Mouse (Mus musculus) embryonic fibroblast, embryonic 13.5 days (primary cell): ENCODE measurements at regions not wholly inside any gene's neighbourhood (a gene's known extent, or its start where the extent isn't known, plus 50 kb on each side); places are given as distances from the start of the nearest gene placed in this dataset.

Experiments used
- H3K27ac ChIP-seq: 2 replicates; pipeline ENCODE4 v1.5.1; 2012; ENCODE audit warnings: low read length, control low read depth, inconsistent platforms; ENCODE audit not compliant: insufficient read depth
- H3K4me1 ChIP-seq: 2 replicates; pipeline ENCODE4 v1.6.1; 2011; ENCODE audit warnings: low read length; ENCODE audit not compliant: control insufficient read depth, insufficient read depth
- H3K4me3 ChIP-seq: 2 replicates; pipeline ENCODE4 v1.5.1; 2011; ENCODE audit warnings: mild to moderate bottlenecking, control low read depth, low read length; ENCODE audit not compliant: insufficient read depth
- CTCF ChIP-seq: IDR thresholded peaks from 2 replicates; pipeline ENCODE4 v1.5.1; 2011; ENCODE audit warnings: mild to moderate bottlenecking, control low read depth, low read length, moderate library complexity, borderline replicate concordance; ENCODE audit not compliant: insufficient read depth
- POLR2A ChIP-seq: IDR thresholded peaks from 2 replicates; pipeline ENCODE4 v1.6.1; 2011; ENCODE audit warnings: low read depth, mild to moderate bottlenecking, control low read depth, low read length, moderate library complexity

DNA sequence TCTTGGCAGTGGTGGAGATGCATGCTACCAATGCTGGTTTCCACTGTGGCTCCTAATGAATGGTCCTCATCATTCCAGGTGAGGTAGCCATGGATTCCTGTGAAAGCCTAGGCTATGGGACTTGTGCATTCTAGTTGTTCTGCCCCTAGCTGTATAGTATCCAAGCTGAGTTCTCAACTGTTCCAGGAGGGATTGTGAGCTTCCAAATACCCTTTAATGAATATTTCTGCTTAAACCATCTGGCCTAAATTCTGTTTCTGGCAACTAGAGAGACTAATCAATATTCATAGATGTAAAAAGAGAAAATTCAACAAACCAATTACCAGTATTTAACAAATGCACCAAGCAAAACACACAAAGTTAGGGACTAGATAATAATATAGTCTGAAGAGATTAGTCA lies 227.7 kb downstream of the Rdh14 start:
- H3K27ac ChIP-seq, result no peak overlapping the region
- no peak overlapping the region for H3K4me3 ChIP-seq
- TF ChIP-seq CTCF, result no peak
- TF ChIP-seq POLR2A, result no peak
- H3K4me1 ChIP-seq, result no peaks in the 10 kb centered on the region

DNA sequence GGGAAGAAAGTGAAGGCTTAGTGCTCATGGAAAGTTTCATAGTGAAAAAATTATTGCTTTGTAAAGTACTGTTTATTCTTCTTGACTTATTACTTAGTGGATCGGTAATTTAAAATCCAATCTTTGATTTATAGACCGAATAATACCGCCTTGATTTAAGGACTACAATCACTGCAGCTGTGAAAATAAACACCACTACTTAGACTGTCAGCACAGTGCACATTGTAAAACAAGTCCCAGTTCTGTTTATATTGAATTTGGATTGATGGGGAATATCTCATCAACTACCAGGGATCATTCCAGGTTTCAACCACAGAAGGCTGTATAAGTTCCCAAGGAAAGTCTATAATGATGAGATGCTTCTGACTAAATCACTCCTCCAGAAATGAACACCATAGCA lies 230.0 kb downstream of the Rdh14 start:
- H3K27ac ChIP-seq, result no peak overlapping the region
- TF ChIP-seq CTCF, result no peak
- no peak for TF ChIP-seq POLR2A
- no peaks in the 10 kb centered on the region for H3K4me1 ChIP-seq
- H3K4me3 ChIP-seq, result no peak overlapping the region

DNA sequence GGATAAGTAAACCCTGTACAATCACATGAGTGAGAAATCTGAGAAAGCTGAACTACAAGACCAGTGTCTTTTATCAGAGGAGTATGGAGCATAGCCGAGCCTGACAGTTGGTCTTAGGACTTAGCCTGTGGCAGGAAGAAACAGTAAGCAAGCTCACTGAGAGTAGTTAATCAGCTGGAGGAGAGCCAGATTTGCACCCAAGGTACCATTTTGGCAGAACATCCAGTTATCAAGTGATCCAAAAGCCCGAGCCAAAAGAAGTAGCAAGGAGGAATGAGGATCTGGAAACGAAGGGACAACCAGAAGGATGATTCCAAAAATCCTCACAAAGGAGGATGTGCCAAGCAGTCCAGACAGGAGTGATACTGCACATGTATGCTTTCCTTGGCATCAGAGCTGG lies 248.0 kb downstream of the Rdh14 start:
- H3K27ac ChIP-seq, result no peak overlapping the region
- no peak for TF ChIP-seq POLR2A
- no peak for TF ChIP-seq CTCF
- no peak overlapping the region for H3K4me3 ChIP-seq
- H3K4me1 ChIP-seq, result no peaks in the 10 kb centered on the region

DNA sequence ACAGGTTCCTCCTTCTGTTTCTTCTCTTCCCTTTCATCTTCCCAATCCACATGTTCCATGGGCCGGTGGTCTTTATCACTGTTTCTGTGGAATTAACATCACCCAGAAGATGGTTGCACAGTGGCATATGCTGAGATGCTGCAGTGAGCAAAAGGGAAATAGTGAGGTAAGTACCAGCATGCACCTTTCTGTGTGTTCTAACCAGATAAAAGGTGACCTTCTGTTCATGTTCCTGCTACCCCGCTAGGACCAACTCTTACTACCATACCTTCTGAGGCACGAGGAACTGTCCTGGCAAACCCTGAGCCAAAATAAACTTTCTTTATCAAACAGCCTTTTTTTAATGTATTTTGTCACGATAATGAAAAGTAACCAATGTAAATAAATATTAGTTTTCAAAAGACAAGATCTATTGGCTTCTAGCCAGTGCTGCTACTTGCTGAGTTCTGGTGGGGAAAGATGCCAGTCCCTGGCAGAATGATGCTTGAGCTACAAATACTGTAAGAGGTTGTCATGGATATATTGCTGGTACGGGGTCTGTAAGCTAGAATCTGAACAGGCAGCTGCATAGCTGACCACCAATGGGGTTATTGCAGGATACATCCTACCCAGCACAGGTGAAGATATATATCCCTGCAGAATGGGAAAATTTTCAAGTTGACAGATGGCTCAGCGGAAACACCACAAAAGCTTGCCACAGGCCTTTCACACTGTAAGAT lies 264.1 kb downstream of the Rdh14 start:
- Histone ChIP-seq H3K4me3 (no peak overlapping the region), H3K4me1 (no peaks in the 10 kb centered on the region), H3K27ac (no peak overlapping the region)
- no peak for TF ChIP-seq CTCF
- TF ChIP-seq POLR2A, result no peak

DNA sequence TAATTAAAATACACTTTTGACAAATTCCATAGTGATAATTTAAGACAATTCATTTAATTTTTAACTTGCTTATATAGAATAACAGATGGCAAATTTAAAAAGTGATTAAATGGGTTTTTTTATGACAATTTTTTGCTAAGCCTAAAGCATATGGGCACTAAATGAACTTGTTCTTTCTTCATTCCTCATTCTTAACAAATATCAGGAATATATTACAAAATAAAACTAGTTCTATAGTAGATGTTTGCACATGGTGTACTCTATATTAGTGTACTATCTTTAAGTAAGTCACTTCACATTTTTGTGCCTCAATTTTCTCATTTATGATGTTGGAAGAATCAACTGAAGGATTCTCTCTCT lies 264.6 kb downstream of the Rdh14 start:
- H3K4me3 ChIP-seq, result no peak overlapping the region
- H3K27ac ChIP-seq, result no peak overlapping the region
- H3K4me1 ChIP-seq, result no peaks in the 10 kb centered on the region
- TF ChIP-seq CTCF, result no peak
- no peak for TF ChIP-seq POLR2A

DNA sequence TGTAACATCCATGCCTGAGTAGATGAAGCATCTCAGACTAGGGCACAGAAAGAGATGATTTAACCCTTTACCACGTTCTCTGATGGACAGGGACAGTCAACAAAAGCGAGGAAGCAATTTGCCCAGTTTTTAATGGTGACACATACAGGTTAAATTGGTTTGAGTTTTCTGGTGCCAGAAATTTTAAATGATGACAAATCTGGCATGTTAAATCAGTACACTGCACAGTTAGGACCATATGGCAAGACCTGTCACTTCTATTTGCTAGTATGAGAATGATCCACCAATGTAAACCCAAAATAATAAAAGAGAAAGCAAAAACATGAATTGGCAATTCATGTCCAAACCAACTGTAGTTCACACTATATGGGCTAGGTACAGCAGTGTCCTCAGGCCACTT lies 268.3 kb downstream of the Rdh14 start:
- Histone ChIP-seq H3K4me3 (no peak overlapping the region), H3K4me1 (no peaks in the 10 kb centered on the region), H3K27ac (no peak overlapping the region)
- TF ChIP-seq POLR2A (no peak), CTCF (no peak)

DNA sequence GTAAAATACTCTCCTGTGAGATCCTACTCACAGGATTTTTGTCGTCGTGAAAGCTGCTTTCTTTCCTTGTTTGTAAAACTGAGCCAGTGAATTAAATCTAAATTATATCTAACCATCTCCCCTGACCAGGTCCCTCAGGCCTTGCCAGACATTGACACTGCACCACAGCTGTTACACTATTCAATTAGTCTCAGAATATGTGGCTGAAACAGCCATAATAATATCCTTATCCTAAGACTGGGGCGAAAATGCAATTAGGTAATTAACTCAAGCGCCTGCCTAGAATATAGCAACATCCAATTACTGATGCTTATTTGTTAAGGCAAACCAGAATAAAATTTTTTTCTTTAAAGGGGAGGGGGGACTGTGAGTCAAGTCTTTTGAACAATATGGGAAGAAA lies 296.2 kb downstream of the Rdh14 start:
- Histone ChIP-seq H3K27ac (no peak overlapping the region), H3K4me3 (no peak overlapping the region), H3K4me1 (no peaks in the 10 kb centered on the region)
- TF ChIP-seq CTCF, result no peak
- TF ChIP-seq POLR2A, result no peak
